Mouse (Mus musculus): ENCODE results near the gene Cdkn1b.

GRCm38 (mm10) chr6:134886475-134886874 lies 33.7 kb upstream of the Cdkn1b start:
- TF ChIP-seq GATA1 (IDR thresholded peaks at IDR 0.05; ENCODE audit: borderline replicate concordance, low read length), result no peak
- TF ChIP-seq FLI1 (IDR thresholded peaks at IDR 0.05; ENCODE audit: low read length), result no peak

All from megakaryocyte, embryonic 14.5 days (primary cell).